Mouse (Mus musculus) MEL (cell line): ENCODE data around the gene Sult6b2. TPM values are rescaled to one million over a fixed set of nuclear protein-coding genes. Genes with fewer than 3 reads are reported as not detected.

Source experiments
- DNase-seq: peaks from one replicate; pipeline ENCODE4 v3.0.0; 2011; ENCODE audit warnings: low read depth, low spot score
- H3K27ac ChIP-seq: 2 replicates; pipeline ENCODE4 v1.5.1; 2012; ENCODE audit warnings: low read depth, mild to moderate bottlenecking, control low read depth, low read length, moderate library complexity; ENCODE audit not compliant: control insufficient read depth
- H3K27me3 ChIP-seq, 2 experiments: fragments of 150-350 bp in 1 of 2; sonication (generic) in 1 of 2; 2 replicates each; pipeline ENCODE4 v1.6.1; 2012; ENCODE audit warnings: low read length in 2 of 2, mild to moderate bottlenecking in 2 of 2, improper control_type of control experiment in 1 of 2, moderate library complexity in 1 of 2; ENCODE audit not compliant: insufficient read depth in 2 of 2, control insufficient read depth in 1 of 2
- H3K36me3 ChIP-seq, 2 experiments: 2 replicates each; pipeline ENCODE4 v1.6.1; 2012 to 2014; ENCODE audit warnings: low read length in 2 of 2, improper control_type of control experiment in 1 of 2, inconsistent platforms in 1 of 2, mild to moderate bottlenecking in 1 of 2; ENCODE audit not compliant: insufficient read depth in 2 of 2, control insufficient read depth in 1 of 2
- H3K4me1 ChIP-seq, 2 experiments: fragments of 150-350 bp in 1 of 2; sonication (generic) in 1 of 2; 2 replicates each; pipeline ENCODE4 v1.6.1; 2012; ENCODE audit warnings: low read length in 2 of 2, improper control_type of control experiment in 1 of 2, mild to moderate bottlenecking in 1 of 2; ENCODE audit not compliant: insufficient read depth in 2 of 2, control insufficient read depth in 1 of 2
- H3K4me3 ChIP-seq, 2 experiments: fragments of 150-350 bp in 1 of 2; sonication (generic) in 1 of 2; 2 replicates each; pipeline ENCODE4 v1.5.1; 2012; ENCODE audit warnings: low read depth in 2 of 2, low read length in 2 of 2, mild to moderate bottlenecking in 2 of 2, moderate library complexity in 2 of 2, control low read depth in 1 of 2, improper control_type of control experiment in 1 of 2; ENCODE audit not compliant: control insufficient read depth in 1 of 2, insufficient read depth in 1 of 2
- H3K79me2 ChIP-seq: 2 replicates; pipeline ENCODE4 v1.6.1; 2012; ENCODE audit warnings: mild to moderate bottlenecking, low read length, moderate library complexity; ENCODE audit not compliant: control insufficient read depth, poor library complexity, insufficient read depth
- H3K9ac ChIP-seq: 2 replicates; pipeline ENCODE4 v1.6.1; 2012; ENCODE audit warnings: low read depth, mild to moderate bottlenecking, control low read depth, low read length, moderate library complexity; ENCODE audit not compliant: control insufficient read depth, poor library complexity, severe bottlenecking
- H3K9me3 ChIP-seq: fragments of 150-350 bp; sonication (generic); replicated peaks from 2 replicates; pipeline ENCODE4 v1.6.1; 2012; ENCODE audit warnings: mild to moderate bottlenecking, low read length, improper control_type of control experiment, moderate library complexity; ENCODE audit not compliant: insufficient read depth
- CHD1 ChIP-seq: IDR thresholded peaks from 2 replicates; pipeline ENCODE4 v1.6.1; 2012; ENCODE audit warnings: low read depth, mild to moderate bottlenecking, inconsistent platforms, low read length, improper control_type of control experiment
- CTCF ChIP-seq, 3 experiments: IDR thresholded peaks in 2 of 3; conservative IDR thresholded peaks in 1 of 3; 2 replicates each; pipeline ENCODE4 v1.5.1; 2011 to 2012; ENCODE audit warnings: low read length in 3 of 3, low read depth in 2 of 3, mild to moderate bottlenecking in 2 of 3, improper control_type of control experiment in 1 of 3, inconsistent platforms in 1 of 3, mixed read lengths in 1 of 3, moderate library complexity in 1 of 3; ENCODE audit not compliant: control insufficient read depth in 1 of 3, insufficient read depth in 1 of 3, poor library complexity in 1 of 3, severe bottlenecking in 1 of 3
- EP300 ChIP-seq, 2 experiments: IDR thresholded peaks; 2 replicates each; pipeline ENCODE4 v1.6.1; 2011; ENCODE audit warnings: improper control_type of control experiment in 2 of 2, low read length in 2 of 2, low read depth in 1 of 2, mild to moderate bottlenecking in 1 of 2
- ETS1 ChIP-seq: IDR thresholded peaks from 2 replicates; pipeline ENCODE4 v1.6.1; 2012; ENCODE audit warnings: low read depth, mild to moderate bottlenecking, inconsistent platforms, low read length, improper control_type of control experiment, moderate library complexity
- JUND ChIP-seq: IDR thresholded peaks from 2 replicates; pipeline ENCODE4 v1.6.1; 2011; ENCODE audit warnings: low read depth, mild to moderate bottlenecking, improper control_type of control experiment, low read length
- MAX ChIP-seq: IDR thresholded peaks from 2 replicates; pipeline ENCODE4 v1.6.1; 2011; ENCODE audit warnings: low read length, improper control_type of control experiment
- MXI1 ChIP-seq: IDR thresholded peaks from 2 replicates; pipeline ENCODE4 v1.6.1; 2011; ENCODE audit warnings: mild to moderate bottlenecking, low read depth, low read length, improper control_type of control experiment
- MYB ChIP-seq: IDR thresholded peaks from 2 replicates; pipeline ENCODE4 v1.6.1; 2011; ENCODE audit warnings: mild to moderate bottlenecking, low read depth, low read length, improper control_type of control experiment
- NELFE ChIP-seq: IDR thresholded peaks from 2 replicates; pipeline ENCODE4 v1.6.1; 2011; ENCODE audit warnings: low read depth, low read length, improper control_type of control experiment
- POLR2AphosphoS2 ChIP-seq: IDR thresholded peaks from 2 replicates; pipeline ENCODE4 v1.6.1; 2011; ENCODE audit warnings: low read length, improper control_type of control experiment
- RAD21 ChIP-seq: IDR thresholded peaks from 2 replicates; pipeline ENCODE4 v1.6.1; 2011; ENCODE audit warnings: mild to moderate bottlenecking, low read depth, low read length, improper control_type of control experiment
- RCOR1 ChIP-seq: IDR thresholded peaks from 2 replicates; pipeline ENCODE4 v1.6.1; 2012; ENCODE audit warnings: low read depth, mild to moderate bottlenecking, inconsistent platforms, low read length, improper control_type of control experiment
- SIN3A ChIP-seq: IDR thresholded peaks from 2 replicates; pipeline ENCODE4 v1.6.1; 2012; ENCODE audit warnings: low read length, improper control_type of control experiment, inconsistent platforms
- TCF12 ChIP-seq: IDR thresholded peaks from 2 replicates; pipeline ENCODE4 v1.6.1; 2014; ENCODE audit warnings: low read depth, mild to moderate bottlenecking, inconsistent platforms, low read length, improper control_type of control experiment, moderate library complexity
- UBTF ChIP-seq: IDR thresholded peaks from 2 replicates; pipeline ENCODE4 v1.6.1; 2012; ENCODE audit warnings: low read depth, mild to moderate bottlenecking, inconsistent platforms, low read length, improper control_type of control experiment, moderate library complexity, borderline replicate concordance; ENCODE audit not compliant: insufficient read depth
- USF1 ChIP-seq: IDR thresholded peaks from 2 replicates; pipeline ENCODE4 v1.6.1; 2014; ENCODE audit warnings: low read depth, mild to moderate bottlenecking, inconsistent platforms, low read length, improper control_type of control experiment, moderate library complexity
- ZC3H11A ChIP-seq: IDR thresholded peaks from 2 replicates; pipeline ENCODE4 v1.6.1; 2012; ENCODE audit warnings: low read depth, mild to moderate bottlenecking, inconsistent platforms, low read length, improper control_type of control experiment
- ZKSCAN1 ChIP-seq: IDR thresholded peaks from 2 replicates; pipeline ENCODE4 v1.6.1; 2012; ENCODE audit warnings: low read depth, mild to moderate bottlenecking, inconsistent platforms, low read length, improper control_type of control experiment, moderate library complexity
- polyA plus RNA-seq, 2 experiments: library from polyadenylated mRNA; stranded (reverse) in 1 of 2; unstranded in 1 of 2; fragments of >175 nt in 1 of 2; fragments of >200 nt in 1 of 2; gene quantifications; 2 replicates each; pipeline versions ENCODE4 v1.2.1 to v1.2.4; 2012; ENCODE audit warnings: low replicate concordance in 2 of 2, low read depth in 1 of 2; ENCODE audit not compliant: insufficient read length in 2 of 2, insufficient read depth in 1 of 2, missing spikeins in 1 of 2
- total RNA-seq: library from RNA; depleted of rRNA; stranded (reverse); fragments of 300-350 nt; gene quantifications from 2 replicates; pipeline ENCODE4 v1.2.3, GENCODE M21; 2012

Sult6b2 gene
- total and polyA plus RNA-seq, 3 experiments, result 0.07 TPM; not detected in 2

GRCm38 (mm10) chr6:142837326-142837725 is 33.0 kb upstream of the Sult6b2 start:
- DNase-seq, result no peak
- Histone ChIP-seq H3K36me3 (peaks cover 0 to 2% of the 10 kb centered on the region in 2 experiments; a peak in 2 of 4 replicates), H3K4me3 (no peak overlapping the region), H3K4me1 (peaks cover 0 to 2% of the 10 kb centered on the region in 2 experiments; a peak in 1 of 4 replicates), H3K9me3 (no peaks in the 10 kb centered on the region), H3K79me2 (no peaks in the 10 kb centered on the region), H3K27ac (no peak overlapping the region), H3K9ac (no peak overlapping the region), H3K27me3 (no peaks in the 10 kb centered on the region)
- TF ChIP-seq MXI1 (no peak), SIN3A (no peak), NELFE (no peak), RCOR1 (no peak), ETS1 (no peak), EP300 (IDR thresholded peaks at IDR 0.05; ENCODE audit: low read depth in 1 of 2, low read length in 2 of 2) (no peak), MYB (no peak), UBTF (no peak)

GRCm38 (mm10) chr6:142835726-142836125 is 31.4 kb upstream of the Sult6b2 start:
- DNase-seq, result no peak
- Histone ChIP-seq H3K9me3 (no peaks in the 10 kb centered on the region), H3K27me3 (no peaks in the 10 kb centered on the region), H3K27ac (no peak overlapping the region), H3K4me1 (peaks cover 3 to 14% of the 10 kb centered on the region in 2 experiments), H3K9ac (no peak overlapping the region), H3K4me3 (no peak overlapping the region), H3K36me3 (peaks cover 0 to 12% of the 10 kb centered on the region in 2 experiments; a peak in 2 of 4 replicates), H3K79me2 (no peaks in the 10 kb centered on the region)
- TF ChIP-seq CHD1, result no peak
- no peak for TF ChIP-seq CTCF (IDR thresholded peaks at IDR 0.05 in 2 of 3, conservative IDR thresholded peaks at IDR 0.05 in 1 of 3; ENCODE audit: control insufficient read depth in 1 of 3, insufficient read depth in 1 of 3, low read depth in 2 of 3, low read length in 3 of 3, poor library complexity in 1 of 3, severe bottlenecking in 1 of 3)
- no peak for TF ChIP-seq EP300 (IDR thresholded peaks at IDR 0.05; ENCODE audit: low read depth in 1 of 2, low read length in 2 of 2)
- TF ChIP-seq USF1, result no peak
- TF ChIP-seq TCF12, result no peak
- no peak for TF ChIP-seq ZC3H11A
- no peak for TF ChIP-seq MAX
- TF ChIP-seq JUND, result no peak
- TF ChIP-seq SIN3A, result no peak
- no peak for TF ChIP-seq RCOR1
- TF ChIP-seq ZKSCAN1, result no peak
- no peak for TF ChIP-seq RAD21
- no peak for TF ChIP-seq POLR2AphosphoS2
- no peak for TF ChIP-seq NELFE
